Mouse (Mus musculus) monocyte, adult 5-6 weeks (primary cell): ENCODE measurements around the gene Ep300. TPM values are rescaled to one million over a fixed set of nuclear protein-coding genes. Genes with fewer than 3 reads are reported as not detected.

ENCODE experiments used
- ATAC-seq: fragments of 153-309, 156-312 bp; replicated peaks from 2 replicates; pipeline ENCODE4 v1.8.0; 2017; ENCODE audit warnings: mild to moderate bottlenecking; ENCODE audit not compliant: low TSS enrichment, insufficient number of reproducible peaks, severe bottlenecking, poor library complexity, low FRiP score
- total RNA-seq: library from RNA; stranded (forward); fragments of 200-1000, 200-491, 200-594 nt; gene quantifications from 3 replicates; pipeline ENCODE4 v1.2.3, GENCODE M21; 2017

The Ep300 gene
- 62.5 to 122 TPM (median 65.7 TPM) in 3 replicates for total RNA-seq

- peak; percentile 85 for ATAC-seq
Measured at GRCm38 (mm10) chr15:81584913-81585745, at the start of gene Ep300. Ep300 (plus strand) TSS chr15:81585351.

GRCm38 (mm10) chr15:81535881-81536351 lies 49.2 kb upstream of the Ep300 start:
- ATAC-seq, result peak; percentile 51; the same call in 1 of the 2 replicates

GRCm38 (mm10) chr15:81538149-81538548 lies 47.0 kb upstream of the Ep300 start:
- ATAC-seq, result no peak

- ATAC-seq, result no peak
Measured at GRCm38 (mm10) chr15:81539560-81539959, 45.6 kb upstream of the Ep300 start.

GRCm38 (mm10) chr15:81544916-81545315 lies 40.2 kb upstream of the Ep300 start:
- no peak for ATAC-seq

- ATAC-seq, result no peak
Measured at GRCm38 (mm10) chr15:81545387-81546176, 39.6 kb upstream of the Ep300 start.

- no peak for ATAC-seq
Measured at GRCm38 (mm10) chr15:81553455-81553854, 31.7 kb upstream of the Ep300 start.

GRCm38 (mm10) chr15:81554558-81555297 lies 30.4 kb upstream of the Ep300 start:
- no peak for ATAC-seq

GRCm38 (mm10) chr15:81555986-81556385 lies 29.2 kb upstream of the Ep300 start:
- no peak for ATAC-seq

GRCm38 (mm10) chr15:81561501-81561900 lies 23.6 kb upstream of the Ep300 start:
- ATAC-seq, result no peak

GRCm38 (mm10) chr15:81561996-81562395 lies 23.2 kb upstream of the Ep300 start:
- no peak for ATAC-seq

- no peak for ATAC-seq
Measured at GRCm38 (mm10) chr15:81562491-81563488, 22.4 kb upstream of the Ep300 start.

- no peak for ATAC-seq
Measured at GRCm38 (mm10) chr15:81568093-81568492, 17.1 kb upstream of the Ep300 start.

- peak; percentile 77 for ATAC-seq
Measured at GRCm38 (mm10) chr15:81568592-81568991, 16.6 kb upstream of the Ep300 start.

GRCm38 (mm10) chr15:81576961-81577360 lies 8.2 kb upstream of the Ep300 start:
- ATAC-seq, result 0 out of 2 replicates have a peak, but pooled peaks have one; percentile 31

GRCm38 (mm10) chr15:81577743-81578165 lies 7.4 kb upstream of the Ep300 start:
- no peak for ATAC-seq

- no peak for ATAC-seq
Measured at GRCm38 (mm10) chr15:81584466-81584865, 685 bp upstream of the Ep300 start.
